Mouse (Mus musculus) brain, embryonic 14.5 days (tissue): ENCODE measurements around the gene Rictor.

Experiments used
- CTCF ChIP-seq: fragments of 200-500 bp; IDR thresholded peaks from 2 replicates; pipeline ENCODE4 v1.5.1; 2012; ENCODE audit warnings: inconsistent platforms, mild to moderate bottlenecking, moderate library complexity, borderline replicate concordance; ENCODE audit not compliant: insufficient read depth, insufficient read length; ENCODE audit errors: extremely low read depth
- POLR2A ChIP-seq: fragments of 200-500 bp; IDR thresholded peaks from 2 replicates; pipeline ENCODE4 v1.6.1; 2012; ENCODE audit warnings: mild to moderate bottlenecking, inconsistent platforms, borderline replicate concordance; ENCODE audit not compliant: poor library complexity, insufficient read depth, insufficient read length, severe bottlenecking; ENCODE audit errors: extremely low read depth

DNA sequence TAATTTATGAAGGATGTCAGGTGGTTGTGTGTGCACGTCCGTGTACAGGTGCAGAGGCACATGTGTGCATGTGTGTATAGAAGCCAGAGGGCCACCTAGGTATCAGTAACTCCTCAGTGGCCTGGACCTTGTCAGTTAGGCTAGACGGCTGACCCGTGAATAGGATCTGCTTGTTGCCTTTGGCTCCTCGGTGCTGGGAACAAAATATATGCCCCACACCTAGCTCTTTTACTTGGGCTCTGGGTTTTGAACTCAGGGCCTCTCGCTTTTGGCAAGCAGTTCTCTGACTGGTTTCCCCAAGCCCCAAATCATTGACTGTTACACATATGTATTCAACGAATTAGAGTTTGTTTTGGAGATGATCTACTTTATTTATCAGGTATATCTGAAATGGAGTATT is 3.0 kb downstream of the Rictor start:
- TF ChIP-seq CTCF (no peak), POLR2A (no peak)
